Mouse (Mus musculus): ENCODE results near the gene Grip1. TPM values are rescaled to one million over a fixed set of nuclear protein-coding genes. Genes with fewer than 3 reads are reported as not detected.

Grip1 gene
- polyA plus RNA-seq, 1 experiment: 0.13 TPM

GRCm38 (mm10) chr10:119902754-119903153 is 449.1 kb downstream of the Grip1 start:
- Histone ChIP-seq H3K27me3 (ENCODE audit: control insufficient read depth, insufficient read depth, low read length) (no peaks in the 10 kb centered on the region), H3K36me3 (ENCODE audit: control insufficient read depth, insufficient read depth, low read length) (no peaks in the 10 kb centered on the region), H3K27ac (ENCODE audit: insufficient read depth, low read depth, low read length) (no peak overlapping the region), H3K4me3 (ENCODE audit: low read depth, low read length) (no peak overlapping the region), H3K4me1 (ENCODE audit: control insufficient read depth, insufficient read depth, insufficient read length, low read length) (no peaks in the 10 kb centered on the region)
- TF ChIP-seq POLR2A (IDR thresholded peaks at IDR 0.05; ENCODE audit: low read depth, low read length) (no peak), CTCF (IDR thresholded peaks at IDR 0.05; ENCODE audit: extremely low read depth, insufficient read length, insufficient replicate concordance, low read depth, low read length) (no peak)
- 71% methylated on average over 4 of the region's 4 CpGs for WGBS

DNA sequence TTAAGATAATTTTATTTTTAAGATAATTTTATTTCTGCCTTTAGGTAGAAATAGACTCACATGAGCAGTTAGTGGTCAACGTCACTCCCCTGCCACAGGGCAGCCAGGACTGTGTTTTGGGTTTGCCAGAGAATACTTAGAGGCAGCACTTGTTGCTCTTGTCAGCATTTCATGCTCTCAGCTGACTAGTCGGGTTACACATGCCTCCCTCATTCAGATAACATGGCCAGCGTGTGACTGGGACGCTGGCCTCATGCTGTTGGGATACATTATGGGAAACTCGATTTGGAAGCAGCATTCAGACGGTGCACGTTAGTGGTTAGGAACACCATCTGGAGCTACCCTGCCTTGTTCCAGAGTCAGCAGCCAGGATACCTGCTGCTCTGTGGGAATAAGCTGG is 453.2 kb downstream of the Grip1 start:
- WGBS: 81% methylated on average over 7 of the region's 7 CpGs
- Histone ChIP-seq H3K27ac (ENCODE audit: insufficient read depth, low read depth, low read length) (no peak overlapping the region), H3K27me3 (ENCODE audit: control insufficient read depth, insufficient read depth, low read length) (no peaks in the 10 kb centered on the region), H3K36me3 (ENCODE audit: control insufficient read depth, insufficient read depth, low read length) (no peaks in the 10 kb centered on the region), H3K4me3 (ENCODE audit: low read depth, low read length) (no peak overlapping the region), H3K4me1 (ENCODE audit: control insufficient read depth, insufficient read depth, insufficient read length, low read length) (no peaks in the 10 kb centered on the region)
- TF ChIP-seq CTCF (IDR thresholded peaks at IDR 0.05; ENCODE audit: extremely low read depth, insufficient read length, insufficient replicate concordance, low read depth, low read length) (no peak), POLR2A (IDR thresholded peaks at IDR 0.05; ENCODE audit: low read depth, low read length) (no peak)

DNA sequence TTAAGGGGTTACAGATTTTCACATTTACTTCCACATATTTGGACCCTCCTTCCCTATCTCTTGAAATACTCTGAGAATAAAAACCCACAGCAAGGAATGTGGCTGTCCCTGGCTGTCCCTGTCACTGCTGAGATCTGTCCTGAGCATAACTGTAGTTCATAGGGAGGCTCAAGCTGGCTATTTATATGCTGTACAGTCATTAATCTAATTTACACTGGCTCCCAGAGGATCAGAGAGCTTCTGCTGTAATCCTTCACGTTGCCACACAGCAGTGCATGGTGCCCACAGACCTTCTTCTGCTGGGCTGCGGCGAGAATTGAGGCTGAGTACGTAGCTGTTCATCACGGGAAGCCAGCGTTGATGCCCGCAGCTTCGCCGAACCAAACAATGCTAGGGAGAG is 464.4 kb downstream of the Grip1 start:
- H3K27me3 ChIP-seq (ENCODE audit: control insufficient read depth, insufficient read depth, low read length): no peaks in the 10 kb centered on the region
- no peak for TF ChIP-seq POLR2A (IDR thresholded peaks at IDR 0.05; ENCODE audit: low read depth, low read length)
- no peak for TF ChIP-seq CTCF (IDR thresholded peaks at IDR 0.05; ENCODE audit: extremely low read depth, insufficient read length, insufficient replicate concordance, low read depth, low read length)
- no peaks in the 10 kb centered on the region for H3K36me3 ChIP-seq (ENCODE audit: control insufficient read depth, insufficient read depth, low read length)
- H3K4me3 ChIP-seq (ENCODE audit: low read depth, low read length): no peak overlapping the region
- WGBS: 88% methylated on average over 9 of the region's 9 CpGs
- no peak overlapping the region for H3K27ac ChIP-seq (ENCODE audit: insufficient read depth, low read depth, low read length)
- H3K4me1 ChIP-seq (ENCODE audit: control insufficient read depth, insufficient read depth, insufficient read length, low read length): no peaks in the 10 kb centered on the region

GRCm38 (mm10) chr10:119927963-119928362 is 474.3 kb downstream of the Grip1 start:
- no peak overlapping the region for H3K27ac ChIP-seq (ENCODE audit: insufficient read depth, low read depth, low read length)
- 38% methylated on average over 5 of the region's 5 CpGs for WGBS
- no peaks in the 10 kb centered on the region for H3K4me1 ChIP-seq (ENCODE audit: control insufficient read depth, insufficient read depth, insufficient read length, low read length)
- no peak overlapping the region for H3K4me3 ChIP-seq (ENCODE audit: low read depth, low read length)
- no peaks in the 10 kb centered on the region for H3K36me3 ChIP-seq (ENCODE audit: control insufficient read depth, insufficient read depth, low read length)
- H3K27me3 ChIP-seq (ENCODE audit: control insufficient read depth, insufficient read depth, low read length): no peaks in the 10 kb centered on the region
- TF ChIP-seq POLR2A (IDR thresholded peaks at IDR 0.05; ENCODE audit: low read depth, low read length) (no peak), CTCF (IDR thresholded peaks at IDR 0.05; ENCODE audit: extremely low read depth, insufficient read length, insufficient replicate concordance, low read depth, low read length) (no peak)

DNA sequence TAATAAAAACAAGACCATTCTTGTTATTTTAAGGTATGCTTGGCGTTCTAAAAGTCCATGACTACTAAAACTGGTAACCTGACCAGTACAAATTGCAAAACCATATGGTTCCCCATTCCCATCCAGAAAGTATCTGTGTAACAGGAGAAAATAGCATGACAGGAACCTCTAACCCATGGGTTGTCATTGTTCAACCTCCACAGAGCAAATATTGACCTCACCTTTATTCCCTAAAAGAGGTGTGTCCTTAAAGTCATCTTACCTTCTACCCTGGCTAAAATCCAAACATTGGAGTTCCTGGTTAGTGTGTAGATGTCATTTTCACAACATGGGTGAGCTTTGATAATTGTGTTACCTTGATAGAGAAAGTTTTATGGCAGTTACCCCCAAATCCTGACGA is 475.3 kb downstream of the Grip1 start:
- no peak for TF ChIP-seq POLR2A (IDR thresholded peaks at IDR 0.05; ENCODE audit: low read depth, low read length)
- no peak for TF ChIP-seq CTCF (IDR thresholded peaks at IDR 0.05; ENCODE audit: extremely low read depth, insufficient read length, insufficient replicate concordance, low read depth, low read length)
- Histone ChIP-seq H3K27me3 (ENCODE audit: control insufficient read depth, insufficient read depth, low read length) (no peaks in the 10 kb centered on the region), H3K4me1 (ENCODE audit: control insufficient read depth, insufficient read depth, insufficient read length, low read length) (no peaks in the 10 kb centered on the region), H3K36me3 (ENCODE audit: control insufficient read depth, insufficient read depth, low read length) (no peaks in the 10 kb centered on the region), H3K4me3 (ENCODE audit: low read depth, low read length) (no peak overlapping the region), H3K27ac (ENCODE audit: insufficient read depth, low read depth, low read length) (no peak overlapping the region)
- WGBS: 53% methylated on average over 2 of the region's 2 CpGs

DNA sequence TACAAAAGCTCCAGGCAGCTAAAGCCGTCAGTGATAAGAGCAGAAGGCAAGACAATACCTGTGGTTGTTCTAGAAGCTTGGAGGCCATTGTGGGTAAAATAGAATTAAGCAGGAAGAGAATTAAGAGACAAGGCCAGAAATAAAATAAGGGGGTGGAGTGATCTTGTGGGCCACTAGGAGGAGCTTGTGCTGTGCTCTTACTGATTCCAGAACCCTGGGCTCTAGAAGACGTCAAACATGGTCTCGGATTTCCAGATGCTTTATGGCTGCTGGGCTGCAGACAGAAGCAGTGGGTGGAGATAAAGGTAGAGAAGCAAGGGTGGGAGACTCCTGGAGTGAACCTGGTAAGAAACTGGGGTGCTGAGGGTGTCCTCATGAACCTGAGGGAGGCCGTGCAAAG is 479.2 kb downstream of the Grip1 start:
- Histone ChIP-seq H3K4me3 (ENCODE audit: low read depth, low read length) (no peak overlapping the region), H3K4me1 (ENCODE audit: control insufficient read depth, insufficient read depth, insufficient read length, low read length) (no peaks in the 10 kb centered on the region), H3K27ac (ENCODE audit: insufficient read depth, low read depth, low read length) (no peak overlapping the region), H3K27me3 (ENCODE audit: control insufficient read depth, insufficient read depth, low read length) (no peaks in the 10 kb centered on the region), H3K36me3 (ENCODE audit: control insufficient read depth, insufficient read depth, low read length) (no peaks in the 10 kb centered on the region)
- TF ChIP-seq POLR2A (IDR thresholded peaks at IDR 0.05; ENCODE audit: low read depth, low read length) (no peak), CTCF (IDR thresholded peaks at IDR 0.05; ENCODE audit: extremely low read depth, insufficient read length, insufficient replicate concordance, low read depth, low read length) (peak; percentile 21; the same call in 1 of the 2 replicates)
- 49% methylated on average over 4 of the region's 4 CpGs for WGBS

GRCm38 (mm10) chr10:119933362-119933761 is 479.7 kb downstream of the Grip1 start:
- no peaks in the 10 kb centered on the region for H3K4me1 ChIP-seq (ENCODE audit: control insufficient read depth, insufficient read depth, insufficient read length, low read length)
- H3K27me3 ChIP-seq (ENCODE audit: control insufficient read depth, insufficient read depth, low read length): no peaks in the 10 kb centered on the region
- H3K4me3 ChIP-seq (ENCODE audit: low read depth, low read length): no peak overlapping the region
- H3K27ac ChIP-seq (ENCODE audit: insufficient read depth, low read depth, low read length): no peak overlapping the region
- TF ChIP-seq CTCF (IDR thresholded peaks at IDR 0.05; ENCODE audit: extremely low read depth, insufficient read length, insufficient replicate concordance, low read depth, low read length) (no peak), POLR2A (IDR thresholded peaks at IDR 0.05; ENCODE audit: low read depth, low read length) (no peak)
- 65% methylated on average over 5 of the region's 5 CpGs for WGBS
- no peaks in the 10 kb centered on the region for H3K36me3 ChIP-seq (ENCODE audit: control insufficient read depth, insufficient read depth, low read length)

- H3K27me3 ChIP-seq (ENCODE audit: control insufficient read depth, insufficient read depth, low read length): no peaks in the 10 kb centered on the region
- no peak overlapping the region for H3K27ac ChIP-seq (ENCODE audit: insufficient read depth, low read depth, low read length)
- no peaks in the 10 kb centered on the region for H3K4me1 ChIP-seq (ENCODE audit: control insufficient read depth, insufficient read depth, insufficient read length, low read length)
- WGBS: 80% methylated on average over 6 of the region's 6 CpGs
- H3K36me3 ChIP-seq (ENCODE audit: control insufficient read depth, insufficient read depth, low read length): no peaks in the 10 kb centered on the region
- no peak overlapping the region for H3K4me3 ChIP-seq (ENCODE audit: low read depth, low read length)
- TF ChIP-seq CTCF (IDR thresholded peaks at IDR 0.05; ENCODE audit: extremely low read depth, insufficient read length, insufficient replicate concordance, low read depth, low read length) (no peak), POLR2A (IDR thresholded peaks at IDR 0.05; ENCODE audit: low read depth, low read length) (no peak)
Observed at GRCm38 (mm10) chr10:119935231-119935630, 481.6 kb downstream of the Grip1 start.
